Mouse (Mus musculus) CD4-positive naive resting alpha-beta T cell, adult 57 days (primary cell): ENCODE results near the gene Cul9. TPM values are rescaled to one million over a fixed set of nuclear protein-coding genes. Genes with fewer than 3 reads are reported as not detected.

Experiments
- total RNA-seq: library from RNA; stranded (reverse); gene quantifications from one replicate; pipeline ENCODE4 v1.2.4, GENCODE M21; 2023

The Cul9 gene
- total RNA-seq, result 15.0 TPM

DNA sequence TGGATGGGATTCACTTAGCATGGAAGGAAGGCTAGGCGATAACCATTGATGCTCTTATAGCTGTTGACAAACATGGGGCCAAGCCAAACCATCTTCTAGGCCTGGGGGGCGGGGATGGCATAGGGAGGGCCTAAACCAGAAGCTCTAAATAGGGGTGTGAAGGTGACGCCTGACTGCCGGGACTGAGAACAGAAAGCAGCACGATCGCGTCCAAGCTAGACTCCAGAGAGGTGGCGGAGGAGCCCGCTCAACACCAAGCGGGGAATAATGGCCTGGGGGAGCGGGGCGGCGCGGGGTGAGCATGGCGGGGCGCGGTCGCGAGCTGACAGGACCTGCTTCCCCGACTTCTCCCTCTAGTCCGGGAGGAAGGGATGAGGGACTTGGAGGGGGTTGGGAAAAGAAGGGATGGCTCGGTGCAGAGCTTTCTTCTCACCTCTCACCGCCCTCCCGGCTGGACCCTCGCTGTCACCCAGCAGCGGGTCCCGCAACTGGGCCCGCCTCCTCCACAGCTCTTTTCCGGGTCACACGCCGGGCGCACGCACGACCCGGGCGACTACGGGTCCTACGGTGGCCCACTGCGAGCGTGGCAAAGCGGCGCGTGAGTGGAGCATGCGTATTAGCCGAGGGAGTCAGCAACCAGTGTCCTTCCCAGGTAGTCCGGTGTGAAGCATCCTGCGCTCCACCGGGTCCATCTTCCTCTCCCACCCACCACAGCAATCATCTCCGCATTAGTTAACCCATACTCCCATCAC is at the start of gene Cul9:
Cul9 (minus strand) TSS at position 576 of the 752 bp plus-strand sequence.

DNA sequence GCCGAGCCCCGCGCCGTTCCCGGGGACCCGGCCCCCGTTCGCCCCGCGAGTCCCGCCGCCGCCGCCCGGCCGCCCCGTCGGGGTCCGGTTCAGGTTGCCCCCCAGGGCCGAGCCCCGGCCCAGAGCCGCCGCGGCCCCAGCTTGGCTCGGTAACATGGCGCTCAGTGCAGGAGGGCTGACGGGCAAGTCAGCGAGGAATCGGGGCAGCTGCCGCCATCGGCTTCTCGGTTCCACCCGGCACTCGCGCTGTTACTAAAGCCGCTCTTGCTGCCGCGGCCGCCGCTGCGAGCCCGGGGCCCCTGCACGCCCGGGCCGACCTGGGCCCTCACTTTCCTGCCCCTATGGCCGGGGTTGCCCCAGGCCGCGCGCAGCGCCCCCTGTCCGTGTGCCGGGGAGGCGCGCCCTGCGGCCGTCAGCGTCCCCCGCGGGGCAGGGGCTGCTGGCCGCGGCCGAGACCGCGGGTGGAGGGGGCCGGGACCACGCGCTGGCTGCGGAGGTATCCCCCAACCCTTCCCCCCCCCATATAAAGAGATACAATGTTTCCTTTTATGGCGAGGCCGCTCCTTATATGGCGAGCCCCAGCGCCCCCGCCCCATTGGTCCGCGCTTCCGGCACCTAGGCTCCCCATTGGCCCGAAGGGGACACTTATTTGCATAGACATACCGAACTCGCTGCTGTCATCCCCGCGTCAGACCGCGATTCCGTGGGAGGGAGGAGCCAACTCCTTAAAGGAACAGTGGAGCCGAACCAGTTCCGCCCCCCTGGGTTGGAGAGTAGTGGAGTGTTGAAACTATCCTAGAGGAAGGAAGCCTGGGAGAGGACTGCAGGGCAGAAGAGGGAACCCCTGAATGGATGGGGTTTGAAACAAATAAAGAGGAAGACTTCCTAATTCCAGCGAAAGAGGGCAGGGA is 9.7 kb upstream of the Cul9 start, which contains the start of gene Srf:
Srf (minus strand) TSS at position 503 of the 911 bp plus-strand sequence.

DNA sequence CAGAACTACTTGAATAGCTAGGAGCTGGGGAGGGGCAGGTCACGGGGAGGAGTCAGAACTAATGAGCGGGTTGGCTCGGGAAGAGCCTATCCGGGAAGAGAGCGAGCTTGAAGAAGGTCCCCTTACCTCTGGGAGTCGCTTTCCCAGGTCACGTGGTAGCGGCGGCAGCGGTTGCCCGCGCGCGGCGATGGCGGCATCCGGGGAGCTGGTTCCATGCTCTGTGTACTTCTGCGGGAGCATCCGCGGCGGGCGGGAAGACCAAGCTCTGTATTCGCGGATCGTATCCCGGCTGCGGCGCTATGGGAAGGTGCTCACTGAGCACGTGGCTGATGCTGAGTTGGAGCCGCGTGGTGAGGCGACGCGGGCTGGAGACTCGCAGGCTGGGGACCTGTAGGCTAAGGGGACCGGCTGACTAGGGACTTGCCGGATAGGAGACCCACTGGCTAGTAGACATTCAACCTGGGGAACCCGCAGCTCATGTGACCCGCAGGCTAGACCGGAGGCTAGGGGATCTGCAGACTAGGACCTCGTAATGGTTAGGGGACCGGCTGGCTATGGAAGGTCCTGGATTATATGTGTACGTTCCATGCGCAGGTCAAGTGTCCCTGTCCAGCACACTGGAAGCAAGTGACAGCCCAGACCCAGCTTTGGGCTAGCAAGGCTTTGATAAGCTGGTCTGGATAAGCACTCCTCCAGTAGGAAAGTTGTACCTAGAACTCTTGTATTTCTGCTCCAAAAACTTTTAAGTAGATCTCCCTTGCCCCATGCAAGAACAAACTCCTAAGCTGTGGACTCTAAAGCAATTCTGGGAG is 49.4 kb downstream of the Cul9 start, which contains the start of gene Dnph1:
Dnph1 (plus strand) TSS at position 89 of the 812 bp plus-strand sequence.

DNA sequence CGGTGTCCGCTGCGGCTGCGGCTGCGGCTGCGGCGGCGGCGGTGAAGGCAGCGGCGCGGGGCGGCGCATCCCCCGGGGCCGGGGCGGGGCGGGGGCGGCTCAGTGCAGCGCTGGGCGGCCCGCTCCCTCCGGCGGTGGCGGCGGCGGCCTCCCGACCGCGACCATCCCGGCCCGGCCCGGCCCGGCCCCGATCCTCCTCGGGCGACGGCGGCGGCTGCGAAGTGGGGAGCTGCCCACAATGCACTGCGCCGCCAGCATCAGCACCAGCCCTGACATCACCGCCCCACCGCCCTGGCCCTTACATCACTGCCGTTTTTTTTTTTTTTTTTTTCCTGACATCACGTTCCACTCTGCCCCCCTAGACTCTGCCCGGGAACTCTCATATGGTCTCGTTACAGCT is 58.8 kb downstream of the Cul9 start, which contains the start of gene Ttbk1:
Ttbk1 (minus strand) TSS at position 245 of the 400 bp plus-strand sequence.

Other genes starting within 250 kb of the Cul9 start
- gene Dlk2, start 249.0 kb downstream of the Cul9 start, total RNA-seq, result 0.44 TPM
- 19.1 TPM for gene Abcc10, start 218.0 kb downstream of the Cul9 start, total RNA-seq
- gene Zfp318, start 162.7 kb downstream of the Cul9 start, total RNA-seq, result 45.1 TPM
- not detected for gene Crip3, start 117.5 kb downstream of the Cul9 start, total RNA-seq
- gene Slc22a7, start 107.9 kb downstream of the Cul9 start, total RNA-seq, result not detected
- gene Ttbk1, start 58.7 kb downstream of the Cul9 start, total RNA-seq, result 0.59 TPM
- gene Dnph1, start 49.7 kb downstream of the Cul9 start, total RNA-seq, result 0.83 TPM
- 84.8 TPM for gene Srf, start 9.8 kb upstream of the Cul9 start, total RNA-seq
- 0.21 TPM for gene Ptk7, start 83.1 kb upstream of the Cul9 start, total RNA-seq
- gene Klc4, start 99.6 kb upstream of the Cul9 start, total RNA-seq, result 14.8 TPM
- 32.0 TPM for gene Mrpl2, start 99.8 kb upstream of the Cul9 start, total RNA-seq
- 5.6 TPM for gene Cul7, start 103.9 kb upstream of the Cul9 start, total RNA-seq
- gene Rrp36, start 128.0 kb upstream of the Cul9 start, total RNA-seq, result 29.7 TPM
- 49.4 TPM for gene Mea1, start 132.4 kb upstream of the Cul9 start, total RNA-seq
- gene Klhdc3, start 134.5 kb upstream of the Cul9 start, total RNA-seq, result 50.4 TPM
- 42.6 TPM for gene Ppp2r5d, start 158.7 kb upstream of the Cul9 start, total RNA-seq
- gene Pex6, start 165.1 kb upstream of the Cul9 start, total RNA-seq, result 29.0 TPM
- 2.0 TPM for gene Gnmt, start 182.8 kb upstream of the Cul9 start, total RNA-seq
- gene Cnpy3, start 205.8 kb upstream of the Cul9 start, total RNA-seq, result 52.2 TPM
- 0.77 TPM for gene Ptcra, start 217.3 kb upstream of the Cul9 start, total RNA-seq
- gene 2310039H08Rik, start 226.2 kb upstream of the Cul9 start, total RNA-seq, result 16.3 TPM
- 63.5 TPM for gene Rpl7l1, start 236.3 kb upstream of the Cul9 start, total RNA-seq